Mouse (Mus musculus): ENCODE measurements around the gene Olfr543. TPM values are rescaled to one million over a fixed set of nuclear protein-coding genes. Genes with fewer than 3 reads are reported as not detected.

Olfr543 gene
- polyA plus RNA-seq, 1 experiment from 2014 or later = 0.40 TPM

GRCm38 (mm10) chr7:102472675-102473074 is 8.8 kb downstream of the Olfr543 start:
- Histone ChIP-seq H3K27ac (no peak overlapping the region), H3K9me3 (replicated peaks) (no peaks in the 10 kb centered on the region), H3K4me1 (replicated peaks) (no peaks in the 10 kb centered on the region), H3K4me2 (no peak overlapping the region), H3K4me3 (replicated peaks) (no peak overlapping the region), H3K9ac (no peak overlapping the region), H3K27me3 (no peaks in the 10 kb centered on the region), H3K36me3 (peaks cover 41% of the 10 kb centered on the region)
- no peak for DNase-seq
- ATAC-seq (ENCODE audit: low read depth) = no peak
- 62% methylated on average over 5 of the region's 5 CpGs for WGBS (ENCODE audit: insufficient replicate concordance)

- Histone ChIP-seq H3K27me3 (no peaks in the 10 kb centered on the region), H3K9ac (no peak overlapping the region), H3K9me3 (replicated peaks) (no peaks in the 10 kb centered on the region), H3K4me1 (replicated peaks) (no peaks in the 10 kb centered on the region), H3K4me3 (replicated peaks) (no peak overlapping the region), H3K36me3 (peaks cover 88% of the 10 kb centered on the region), H3K4me2 (no peak overlapping the region), H3K27ac (no peak overlapping the region)
- ATAC-seq (ENCODE audit: low read depth) (no peak), DNase-seq (no peak)
- WGBS (ENCODE audit: insufficient replicate concordance) = 88% methylated on average over 8 of the region's 8 CpGs
Measured at GRCm38 (mm10) chr7:102467566-102467965, 13.9 kb downstream of the Olfr543 start.

- H3K27ac ChIP-seq = no peak overlapping the region
- DNase-seq = no peak
- no peak for ATAC-seq (ENCODE audit: low read depth)
- no peaks in the 10 kb centered on the region for H3K9me3 ChIP-seq (replicated peaks)
- no peak overlapping the region for H3K4me3 ChIP-seq (replicated peaks)
- WGBS (ENCODE audit: insufficient replicate concordance) = 84% methylated on average over 5 of the region's 5 CpGs
- H3K9ac ChIP-seq = no peak overlapping the region
- H3K36me3 ChIP-seq = peaks cover 97% of the 10 kb centered on the region
- 0 out of 2 replicates have a peak, but pooled peaks cover 2% of the 10 kb centered on the region for H3K4me1 ChIP-seq (replicated peaks)
- no peaks in the 10 kb centered on the region for H3K27me3 ChIP-seq
- H3K4me2 ChIP-seq = no peak overlapping the region
Measured at GRCm38 (mm10) chr7:102458618-102459380, 22.7 kb downstream of the Olfr543 start.

GRCm38 (mm10) chr7:102446438-102446837 is 35.0 kb downstream of the Olfr543 start:
- H3K4me1 ChIP-seq (replicated peaks) = peaks cover 22% of the 10 kb centered on the region
- peaks cover 70% of the 10 kb centered on the region for H3K36me3 ChIP-seq
- H3K27me3 ChIP-seq = no peaks in the 10 kb centered on the region
- no peaks in the 10 kb centered on the region for H3K9me3 ChIP-seq (replicated peaks)
- H3K27ac ChIP-seq = no peak overlapping the region
- 94% methylated on average over 9 of the region's 9 CpGs for WGBS (ENCODE audit: insufficient replicate concordance)
- no peak for DNase-seq
- ATAC-seq (ENCODE audit: low read depth) = no peak
- no peak overlapping the region for H3K9ac ChIP-seq
- no peak overlapping the region for H3K4me2 ChIP-seq
- H3K4me3 ChIP-seq (replicated peaks) = no peak overlapping the region

GRCm38 (mm10) chr7:102444301-102444700 is 37.2 kb downstream of the Olfr543 start:
- DNase-seq (peak; percentile 64), ATAC-seq (ENCODE audit: low read depth) (peak; percentile 77)
- Histone ChIP-seq H3K9ac (peak overlapping the region; percentile 80), H3K4me3 (replicated peaks) (peak overlapping the region; percentile 86), H3K27ac (peak overlapping the region; percentile 94), H3K4me2 (peak overlapping the region; percentile 92), H3K4me1 (replicated peaks) (peaks cover 29% of the 10 kb centered on the region), H3K27me3 (no peaks in the 10 kb centered on the region), H3K36me3 (peaks cover 49% of the 10 kb centered on the region), H3K9me3 (replicated peaks) (no peaks in the 10 kb centered on the region)
- WGBS (ENCODE audit: insufficient replicate concordance) = 21% methylated on average over 2 of the region's 2 CpGs

GRCm38 (mm10) chr7:102442432-102442831 is 39.0 kb downstream of the Olfr543 start:
- DNase-seq = no peak

GRCm38 (mm10) chr7:102441657-102442391 is 39.7 kb downstream of the Olfr543 start, which contains the start of gene Rrm1:
Gene Rrm1, plus strand, starts transcription at chr7:102441695.
- Histone ChIP-seq H3K4me1 (replicated peaks) (peaks cover 29% of the 10 kb centered on the region), H3K27me3 (no peaks in the 10 kb centered on the region), H3K4me2 (peak within 1 kb of the TSS; percentile 92), H3K9ac (peak within 1 kb of the TSS; percentile 96), H3K27ac (peak within 1 kb of the TSS; percentile 94), H3K9me3 (replicated peaks) (no peaks in the 10 kb centered on the region), H3K4me3 (replicated peaks) (peak within 1 kb of the TSS; percentile 86), H3K36me3 (peaks cover 28% of the 10 kb centered on the region)
- WGBS (ENCODE audit: insufficient replicate concordance) = under 1% methylated on average over 56 of the region's 56 CpGs
- DNase-seq (peak; percentile 93), ATAC-seq (ENCODE audit: low read depth) (peak; percentile 90)

More at GRCm38 (mm10) chr7:102442432-102442831, 39.0 kb downstream of the Olfr543 start:
- peak overlapping the region; percentile 92 for H3K4me2 ChIP-seq
- no peak for ATAC-seq (ENCODE audit: low read depth)
- peaks cover 33% of the 10 kb centered on the region for H3K36me3 ChIP-seq
- peaks cover 29% of the 10 kb centered on the region for H3K4me1 ChIP-seq (replicated peaks)
- H3K27ac ChIP-seq = peak overlapping the region; percentile 94
- 1% methylated on average over 4 of the region's 4 CpGs for WGBS (ENCODE audit: insufficient replicate concordance)
- H3K27me3 ChIP-seq = no peaks in the 10 kb centered on the region
- peak overlapping the region; percentile 86 for H3K4me3 ChIP-seq (replicated peaks)
- peak overlapping the region; percentile 96 for H3K9ac ChIP-seq
- no peaks in the 10 kb centered on the region for H3K9me3 ChIP-seq (replicated peaks)

GRCm38 (mm10) chr7:102440822-102441656 is 40.4 kb downstream of the Olfr543 start:
- H3K36me3 ChIP-seq = peaks cover 20% of the 10 kb centered on the region
- DNase-seq (no peak), ATAC-seq (ENCODE audit: low read depth) (no peak)
- H3K9me3 ChIP-seq (replicated peaks) = no peaks in the 10 kb centered on the region
- no peaks in the 10 kb centered on the region for H3K27me3 ChIP-seq
- H3K4me1 ChIP-seq (replicated peaks) = peaks cover 27% of the 10 kb centered on the region
- WGBS (ENCODE audit: insufficient replicate concordance) = 46% methylated on average over 15 of the region's 15 CpGs
- H3K9ac ChIP-seq = 0 out of 2 replicates have a peak overlapping the region, but pooled peaks have one; percentile 19
- H3K4me2 ChIP-seq = peak overlapping the region; percentile 92
- peak overlapping the region; percentile 94 for H3K27ac ChIP-seq
- H3K4me3 ChIP-seq (replicated peaks) = peak overlapping the region; percentile 86

GRCm38 (mm10) chr7:102434344-102434743 is 47.1 kb downstream of the Olfr543 start:
- Histone ChIP-seq H3K4me1 (replicated peaks) (peaks cover 4% of the 10 kb centered on the region; the same call in 1 of the 2 replicates), H3K9ac (no peak overlapping the region), H3K9me3 (replicated peaks) (no peaks in the 10 kb centered on the region), H3K27me3 (no peaks in the 10 kb centered on the region), H3K36me3 (0 out of 2 replicates have a peak, but pooled peaks cover 12% of the 10 kb centered on the region), H3K4me3 (replicated peaks) (no peak overlapping the region), H3K27ac (no peak overlapping the region), H3K4me2 (no peak overlapping the region)
- no peak for DNase-seq
- 54% methylated on average over 2 of the region's 2 CpGs for WGBS (ENCODE audit: insufficient replicate concordance)
- no peak for ATAC-seq (ENCODE audit: low read depth)
